Mouse (Mus musculus): ENCODE data around the gene Taf15. TPM values are rescaled to one million over a fixed set of nuclear protein-coding genes. Genes with fewer than 3 reads are reported as not detected.

The Taf15 gene
- total and polyA plus RNA-seq, 3 experiments = 31.8 to 236 TPM; not detected in 1

DNA sequence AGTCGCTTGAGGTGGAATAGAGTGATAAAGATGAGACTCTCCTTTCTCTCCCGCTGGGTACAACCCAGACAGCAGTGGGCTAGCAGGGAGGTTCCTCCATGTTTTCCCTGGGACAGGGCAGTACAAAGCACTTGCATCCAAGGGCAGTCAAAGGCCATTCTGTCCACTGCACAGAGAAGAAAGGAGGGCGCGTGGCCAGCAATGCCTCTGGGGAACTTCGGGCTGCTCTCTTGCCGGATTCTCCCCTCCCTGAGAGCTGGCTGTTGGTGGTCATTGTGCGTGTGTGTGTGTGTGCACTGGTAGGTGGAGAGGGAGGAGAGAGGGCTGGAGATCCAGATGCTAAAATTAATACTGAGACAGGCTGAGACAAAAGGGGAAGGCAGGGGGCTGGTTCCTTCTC is 31.7 kb upstream of the Taf15 start:
- peaks cover 0 to 6% of the 10 kb centered on the region in 2 experiments; a peak in 3 of 4 replicates for H3K27me3 ChIP-seq (ENCODE audit: control insufficient read depth in 1 of 2, insufficient read depth in 2 of 2, low read length in 2 of 2)
- TF ChIP-seq USF1 (IDR thresholded peaks at IDR 0.05; ENCODE audit: low read depth, low read length) (no peak), CHD2 (IDR thresholded peaks at IDR 0.05; ENCODE audit: low read length) (no peak), MYB (IDR thresholded peaks at IDR 0.05; ENCODE audit: low read depth, low read length) (no peak), USF2 (IDR thresholded peaks at IDR 0.05; ENCODE audit: borderline replicate concordance in 1 of 2, insufficient read depth in 1 of 2, low read depth in 1 of 2, low read length in 2 of 2) (no peak), RCOR1 (IDR thresholded peaks at IDR 0.05; ENCODE audit: low read depth, low read length) (no peak), CHD1 (IDR thresholded peaks at IDR 0.05; ENCODE audit: low read depth, low read length) (no peak), ZMIZ1 (IDR thresholded peaks at IDR 0.05; ENCODE audit: low read depth, low read length) (no peak), EP300 (IDR thresholded peaks at IDR 0.05; ENCODE audit: low read depth in 1 of 2, low read length in 2 of 2) (no peak), ELF1 (IDR thresholded peaks at IDR 0.05; ENCODE audit: low read depth, low read length) (no peak), MYC (IDR thresholded peaks at IDR 0.05; ENCODE audit: low read depth, low read length) (no peak), MAFK (IDR thresholded peaks at IDR 0.05; ENCODE audit: borderline replicate concordance, low read depth, low read length) (no peak), GABPA (IDR thresholded peaks at IDR 0.05; ENCODE audit: low read depth, low read length) (no peak), ZKSCAN1 (IDR thresholded peaks at IDR 0.05; ENCODE audit: low read depth, low read length) (no peak), E2F4 (IDR thresholded peaks at IDR 0.05; ENCODE audit: borderline replicate concordance, low read depth, low read length) (no peak), MXI1 (IDR thresholded peaks at IDR 0.05; ENCODE audit: low read depth, low read length) (no peak), NELFE (IDR thresholded peaks at IDR 0.05; ENCODE audit: low read depth, low read length) (no peak), TCF12 (IDR thresholded peaks at IDR 0.05; ENCODE audit: low read depth, low read length) (no peak), ETS1 (IDR thresholded peaks at IDR 0.05; ENCODE audit: low read depth, low read length) (no peak), HCFC1 (IDR thresholded peaks at IDR 0.05; ENCODE audit: low read depth, low read length) (no peak)
- H3K9me3 ChIP-seq (replicated peaks; ENCODE audit: insufficient read depth, low read length) = no peaks in the 10 kb centered on the region
- no peaks in the 10 kb centered on the region for H3K4me1 ChIP-seq (ENCODE audit: control insufficient read depth in 1 of 2, insufficient read depth in 2 of 2, low read length in 2 of 2)
- no peak for DNase-seq (ENCODE audit: low read depth, low spot score)
- H3K36me3 ChIP-seq (ENCODE audit: control insufficient read depth in 1 of 2, insufficient read depth in 2 of 2, low read length in 2 of 2) = no peaks in the 10 kb centered on the region
- no peak overlapping the region for H3K27ac ChIP-seq (ENCODE audit: control insufficient read depth, low read depth, low read length)
- H3K4me3 ChIP-seq (ENCODE audit: control insufficient read depth in 1 of 2, insufficient read depth in 1 of 2, low read depth in 2 of 2, low read length in 2 of 2) = no peak overlapping the region
- no peak overlapping the region for H3K9ac ChIP-seq (ENCODE audit: control insufficient read depth, low read depth, low read length, poor library complexity, severe bottlenecking)
- no peaks in the 10 kb centered on the region; the same call in 1 of the 2 replicates for H3K79me2 ChIP-seq (ENCODE audit: control insufficient read depth, insufficient read depth, low read length, poor library complexity)

- Histone ChIP-seq H3K36me3 (ENCODE audit: control insufficient read depth in 1 of 2, insufficient read depth in 2 of 2, low read length in 2 of 2) (no peaks in the 10 kb centered on the region), H3K4me1 (ENCODE audit: control insufficient read depth in 1 of 2, insufficient read depth in 2 of 2, low read length in 2 of 2) (no peaks in the 10 kb centered on the region), H3K27me3 (ENCODE audit: control insufficient read depth in 1 of 2, insufficient read depth in 2 of 2, low read length in 2 of 2) (0 out of 4 replicates have a peak, but pooled peaks cover 0 to 5% of the 10 kb centered on the region in 2 experiments), H3K9ac (ENCODE audit: control insufficient read depth, low read depth, low read length, poor library complexity, severe bottlenecking) (no peak overlapping the region), H3K9me3 (replicated peaks; ENCODE audit: insufficient read depth, low read length) (no peaks in the 10 kb centered on the region), H3K4me3 (ENCODE audit: control insufficient read depth in 1 of 2, insufficient read depth in 1 of 2, low read depth in 2 of 2, low read length in 2 of 2) (no peak overlapping the region), H3K27ac (ENCODE audit: control insufficient read depth, low read depth, low read length) (no peak overlapping the region), H3K79me2 (ENCODE audit: control insufficient read depth, insufficient read depth, low read length, poor library complexity) (no peaks in the 10 kb centered on the region; the same call in 1 of the 2 replicates)
- DNase-seq (ENCODE audit: low read depth, low spot score) = peak; percentile 67
- TF ChIP-seq ETS1 (IDR thresholded peaks at IDR 0.05; ENCODE audit: low read depth, low read length) = no peak
- TF ChIP-seq JUND (IDR thresholded peaks at IDR 0.05; ENCODE audit: low read depth, low read length) = no peak
- no peak for TF ChIP-seq MXI1 (IDR thresholded peaks at IDR 0.05; ENCODE audit: low read depth, low read length)
- no peak for TF ChIP-seq ZNF384 (IDR thresholded peaks at IDR 0.05; ENCODE audit: low read depth, low read length)
- TF ChIP-seq RCOR1 (IDR thresholded peaks at IDR 0.05; ENCODE audit: low read depth, low read length) = no peak
- no peak for TF ChIP-seq ZMIZ1 (IDR thresholded peaks at IDR 0.05; ENCODE audit: low read depth, low read length)
- no peak for TF ChIP-seq MAZ (IDR thresholded peaks at IDR 0.05; ENCODE audit: low read depth, low read length)
- TF ChIP-seq RAD21 (IDR thresholded peaks at IDR 0.05; ENCODE audit: low read depth, low read length) = peak; percentile 81
- TF ChIP-seq ZC3H11A (IDR thresholded peaks at IDR 0.05; ENCODE audit: low read depth, low read length) = peak; percentile 61
- TF ChIP-seq MAFK (IDR thresholded peaks at IDR 0.05; ENCODE audit: borderline replicate concordance, low read depth, low read length) = no peak
- TF ChIP-seq KAT2A (conservative IDR thresholded peaks at IDR 0.05; ENCODE audit: low read depth, low read length) = no peak
- TF ChIP-seq CTCF (IDR thresholded peaks at IDR 0.05 in 2 of 3, conservative IDR thresholded peaks at IDR 0.05 in 1 of 3; ENCODE audit: control insufficient read depth in 1 of 3, insufficient read depth in 1 of 3, low read depth in 2 of 3, low read length in 3 of 3, poor library complexity in 1 of 3, severe bottlenecking in 1 of 3) = peak; percentile 59 to 84 (median 75)
- no peak for TF ChIP-seq ELF1 (IDR thresholded peaks at IDR 0.05; ENCODE audit: low read depth, low read length)
- TF ChIP-seq TBP (IDR thresholded peaks at IDR 0.05; ENCODE audit: low read depth, low read length) = 0 out of 2 replicates have a peak, but pooled peaks have one; percentile 17
- TF ChIP-seq SMC3 (IDR thresholded peaks at IDR 0.05; ENCODE audit: low read depth, low read length) = peak; percentile 85
Observed at GRCm38 (mm10) chr11:83442596-83443267, 30.2 kb upstream of the Taf15 start.

All from MEL (cell line).